Mouse (Mus musculus) kidney, adult 11 months (tissue): ENCODE data around the gene Vars.

Experiments used
- DNase-seq: peaks from one replicate; pipeline ENCODE4 v3.0.0; 2022

Vars gene

GRCm38 (mm10) chr17:35050126-35050750 is 49.5 kb downstream of the Vars start:
- peak; percentile 73 for DNase-seq

- DNase-seq = peak; percentile 81
Observed at GRCm38 (mm10) chr17:35051156-35052086, 50.6 kb downstream of the Vars start.

DNA sequence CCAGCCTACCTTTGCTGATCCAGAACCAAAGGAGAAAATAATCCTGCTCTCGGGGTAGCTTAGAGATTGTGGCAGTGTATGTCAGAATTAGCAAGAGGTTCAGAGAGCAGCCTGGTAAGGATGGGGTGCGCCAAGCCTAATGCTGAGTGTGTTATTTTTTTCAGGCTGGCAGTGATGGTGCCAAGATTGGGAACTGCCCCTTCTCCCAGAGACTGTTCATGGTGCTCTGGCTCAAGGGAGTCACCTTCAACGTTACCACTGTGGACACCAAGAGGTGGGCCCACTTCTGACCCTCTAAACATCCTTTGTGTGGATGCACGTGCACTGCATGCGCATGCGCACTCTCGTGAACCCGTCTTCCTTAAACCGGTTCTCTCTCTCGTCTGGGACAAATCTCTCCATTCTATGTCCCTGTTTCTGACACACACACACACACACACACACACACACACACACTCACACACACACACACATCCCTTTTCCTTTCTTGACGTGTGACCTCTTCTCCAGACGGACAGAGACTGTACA is 51.5 kb downstream of the Vars start:
- no peak for DNase-seq

GRCm38 (mm10) chr17:35055691-35056495 is 55.1 kb downstream of the Vars start:
- DNase-seq = peak; percentile 3

GRCm38 (mm10) chr17:35057090-35057489 is 56.3 kb downstream of the Vars start:
- DNase-seq = no peak

GRCm38 (mm10) chr17:35058316-35058715 is 57.5 kb downstream of the Vars start:
- DNase-seq = no peak

GRCm38 (mm10) chr17:35058911-35059892 is 58.4 kb downstream of the Vars start, which contains the start of gene Ddah2:
Gene Ddah2, plus strand, starts transcription at chr17:35059035.
- DNase-seq = peak; percentile 85

DNA sequence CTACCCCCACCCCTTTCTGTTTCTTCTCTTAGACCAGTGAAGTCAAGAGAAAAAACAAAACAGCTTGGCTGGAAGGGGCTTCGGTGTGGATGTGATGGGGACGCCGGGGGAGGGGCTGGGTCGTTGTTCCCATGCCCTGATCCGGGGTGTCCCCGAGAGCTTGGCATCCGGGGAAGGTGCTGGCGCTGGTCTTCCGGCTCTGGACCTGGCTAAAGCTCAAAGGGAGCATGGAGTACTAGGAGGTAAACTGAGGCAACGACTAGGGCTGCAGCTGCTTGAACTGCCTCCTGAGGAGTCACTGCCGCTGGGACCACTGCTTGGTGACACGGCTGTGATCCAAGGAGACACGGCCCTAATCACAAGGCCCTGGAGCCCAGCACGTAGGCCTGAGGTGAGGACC is 59.3 kb downstream of the Vars start:
- no peak for DNase-seq

DNA sequence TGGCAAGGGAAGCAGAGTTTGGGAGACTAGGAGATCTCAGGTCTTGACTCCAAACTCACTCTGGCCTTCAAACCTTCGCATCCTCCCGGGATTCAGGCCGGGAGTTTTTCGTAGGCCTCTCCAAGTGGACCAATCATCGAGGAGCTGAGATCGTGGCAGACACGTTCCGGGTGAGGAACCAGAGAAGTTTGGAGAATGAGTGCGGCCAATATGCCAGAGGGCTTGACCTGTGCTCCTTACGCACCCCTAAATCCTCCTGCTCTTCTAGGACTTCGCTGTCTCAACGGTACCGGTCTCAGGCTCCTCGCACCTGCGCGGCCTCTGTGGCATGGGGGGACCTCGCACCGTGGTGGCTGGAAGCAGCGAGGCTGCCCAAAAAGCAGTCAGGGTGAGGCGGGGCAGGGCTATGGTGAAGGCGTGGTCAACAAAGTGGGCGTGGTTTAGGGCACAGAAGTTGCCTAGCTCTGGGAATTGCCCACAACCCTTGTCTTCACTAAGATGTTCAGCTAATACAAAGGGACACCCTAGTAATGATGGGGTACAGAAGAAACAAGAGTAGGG is 60.0 kb downstream of the Vars start:
- DNase-seq = peak; percentile 35

- DNase-seq = no peak
Observed at GRCm38 (mm10) chr17:35061299-35061698, 60.5 kb downstream of the Vars start.

- DNase-seq = no peak
Observed at GRCm38 (mm10) chr17:35063466-35063865, 62.7 kb downstream of the Vars start.

GRCm38 (mm10) chr17:35064378-35064877 is 63.6 kb downstream of the Vars start:
- no peak for DNase-seq

DNA sequence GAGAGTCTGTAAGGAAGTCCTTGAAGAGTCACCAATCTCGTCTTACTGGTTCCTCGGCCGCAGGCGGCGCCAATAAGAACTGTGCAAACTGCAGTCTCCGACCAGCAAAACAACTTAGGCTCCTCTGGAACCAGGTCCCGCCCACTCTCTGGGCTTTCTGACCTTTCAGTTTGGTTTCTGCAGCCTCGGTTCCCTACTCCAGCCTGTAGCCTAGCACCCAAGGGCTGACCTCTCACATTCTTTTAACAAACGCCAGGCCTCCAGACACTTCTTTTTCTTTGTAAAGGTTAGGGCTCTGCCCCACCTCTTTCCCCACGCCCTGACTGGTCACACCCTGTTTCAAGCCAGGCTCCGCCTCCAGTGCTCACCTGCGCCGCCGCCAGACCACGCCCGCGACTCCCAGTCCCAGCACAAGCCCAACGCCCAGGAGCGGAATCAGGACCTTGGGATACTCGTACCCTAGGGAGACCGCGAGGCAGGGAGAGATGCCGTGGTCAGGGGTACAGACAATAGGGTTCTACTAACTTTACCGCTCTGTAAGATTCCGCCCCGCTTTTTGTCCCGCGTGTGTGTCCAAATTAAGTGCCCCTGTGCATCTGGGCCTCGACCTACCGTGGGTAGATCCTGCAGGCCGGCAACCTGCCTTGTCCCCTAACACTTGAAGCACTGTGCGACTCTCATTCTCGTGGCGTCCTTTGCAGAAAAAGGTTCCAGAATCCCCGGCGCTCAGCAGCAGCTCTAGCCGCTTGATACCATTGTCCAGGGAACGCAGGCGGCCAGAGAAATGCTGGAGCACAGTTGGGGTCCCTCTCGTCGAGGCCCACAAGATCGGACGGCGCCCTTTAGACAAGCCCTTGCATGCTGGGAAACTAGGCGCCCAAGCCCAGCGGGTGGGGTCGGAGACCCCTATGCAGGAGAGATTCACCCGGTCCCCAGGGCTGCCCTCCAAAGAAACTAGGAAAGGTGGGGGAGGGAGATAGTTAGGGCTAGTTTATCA is 64.5 kb downstream of the Vars start, which contains the start of gene Ly6g6c:
Ly6g6c (plus strand) TSS at position 438 of the 997 bp plus-strand sequence.
- peak; percentile 84 for DNase-seq
